Mouse (Mus musculus): ENCODE measurements around the gene Sbp. TPM values are rescaled to one million over a fixed set of nuclear protein-coding genes. Genes with fewer than 3 reads are reported as not detected.

The Sbp gene
- total and polyA plus RNA-seq, 3 experiments, result not detected

- intact Hi-C loops (cut with DNase I), result no loop called here
- Histone ChIP-seq H3K36me3 (ENCODE audit: control insufficient read depth, insufficient read depth, low read length) (no peaks in the 10 kb centered on the region), H3K79me2 (replicated peaks; ENCODE audit: control insufficient read depth, insufficient read depth, low read length) (no peaks in the 10 kb centered on the region), H3K4me3 (no peak within 1 kb of the TSS), H3K27ac (no peak within 1 kb of the TSS), H3K27me3 (ENCODE audit: control insufficient read depth, insufficient read depth, low read length) (no peaks in the 10 kb centered on the region), H3K4me1 (ENCODE audit: control insufficient read depth, insufficient read depth, low read length) (no peaks in the 10 kb centered on the region), H3K9ac (ENCODE audit: low read depth, low read length) (no peak within 1 kb of the TSS)
- TF ChIP-seq POLR2A (IDR thresholded peaks at IDR 0.05; ENCODE audit: insufficient read depth, low read depth, low read length), result no peak
- TF ChIP-seq EP300 (IDR thresholded peaks at IDR 0.05; ENCODE audit: insufficient read depth, low read depth, low read length), result no peak
- TF ChIP-seq CTCF (IDR thresholded peaks at IDR 0.05), result no peak
- WGBS, result 72% methylated on average over 10 of the region's 10 CpGs
- DNase-seq, result peak in 1 of 2 experiments; percentile 13
Observed at GRCm38 (mm10) chr17:23980297-23980909, 38.9 kb downstream of the Sbp start, which contains the start of gene Prss30. Gene Prss30 (minus strand): TSS chr17:23980566.

GRCm38 (mm10) chr17:23982912-23983311 is 41.4 kb downstream of the Sbp start:
- intact Hi-C loops (cut with DNase I), result no loop called here
- TF ChIP-seq POLR2A (IDR thresholded peaks at IDR 0.05; ENCODE audit: insufficient read depth, low read depth, low read length), result no peak
- TF ChIP-seq CTCF (IDR thresholded peaks at IDR 0.05), result no peak
- no peak for TF ChIP-seq EP300 (IDR thresholded peaks at IDR 0.05; ENCODE audit: insufficient read depth, low read depth, low read length)
- no peaks in the 10 kb centered on the region for H3K79me2 ChIP-seq (replicated peaks; ENCODE audit: control insufficient read depth, insufficient read depth, low read length)
- no peak overlapping the region for H3K4me3 ChIP-seq
- H3K36me3 ChIP-seq (ENCODE audit: control insufficient read depth, insufficient read depth, low read length), result no peaks in the 10 kb centered on the region
- no peaks in the 10 kb centered on the region for H3K4me1 ChIP-seq (ENCODE audit: control insufficient read depth, insufficient read depth, low read length)
- no peaks in the 10 kb centered on the region for H3K27me3 ChIP-seq (ENCODE audit: control insufficient read depth, insufficient read depth, low read length)
- no peak overlapping the region for H3K9ac ChIP-seq (ENCODE audit: low read depth, low read length)
- 55% methylated on average over 4 of the region's 4 CpGs for WGBS
- DNase-seq, result no peak
- no peak overlapping the region for H3K27ac ChIP-seq

- 76% methylated on average over 1 of the region's 1 CpGs for WGBS
- no peaks in the 10 kb centered on the region for H3K36me3 ChIP-seq (ENCODE audit: control insufficient read depth, insufficient read depth, low read length)
Observed at GRCm38 (mm10) chr17:23984989-23985388, 43.5 kb downstream of the Sbp start.

DNA sequence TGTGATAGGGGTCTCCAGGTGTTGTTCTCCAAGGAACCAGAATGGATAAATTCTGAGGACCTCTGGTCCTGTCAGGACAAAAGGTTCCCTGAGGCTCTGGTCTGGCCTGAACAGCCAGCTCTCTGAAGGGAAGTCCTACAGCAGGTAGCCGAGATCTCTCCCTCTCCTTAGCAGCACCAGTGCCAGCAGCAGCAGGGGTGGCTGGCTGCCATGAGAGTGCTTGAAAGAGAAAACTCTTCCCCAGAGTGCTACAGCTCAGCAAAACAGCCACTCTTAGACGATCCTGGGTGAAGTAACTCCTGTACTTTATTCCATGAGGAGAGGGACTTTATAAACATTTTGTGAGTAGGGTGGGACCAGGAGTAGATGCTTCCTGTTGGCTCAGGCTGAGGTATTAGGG is 48.3 kb downstream of the Sbp start:
- H3K27ac ChIP-seq, result no peak overlapping the region
- DNase-seq, result no peak
- H3K36me3 ChIP-seq (ENCODE audit: control insufficient read depth, insufficient read depth, low read length), result no peaks in the 10 kb centered on the region
- no peaks in the 10 kb centered on the region for H3K79me2 ChIP-seq (replicated peaks; ENCODE audit: control insufficient read depth, insufficient read depth, low read length)
- TF ChIP-seq EP300 (IDR thresholded peaks at IDR 0.05; ENCODE audit: insufficient read depth, low read depth, low read length) (no peak), CTCF (IDR thresholded peaks at IDR 0.05) (no peak)
- H3K4me3 ChIP-seq, result no peak overlapping the region
- H3K9ac ChIP-seq (ENCODE audit: low read depth, low read length), result no peak overlapping the region
- intact Hi-C loops (cut with DNase I), result no loop called here
- no peaks in the 10 kb centered on the region for H3K27me3 ChIP-seq (ENCODE audit: control insufficient read depth, insufficient read depth, low read length)
- WGBS, result 29% methylated on average over 2 of the region's 2 CpGs
- no peaks in the 10 kb centered on the region for H3K4me1 ChIP-seq (ENCODE audit: control insufficient read depth, insufficient read depth, low read length)

More at GRCm38 (mm10) chr17:23984989-23985388, 43.5 kb downstream of the Sbp start:
- no peak overlapping the region for H3K9ac ChIP-seq (ENCODE audit: low read depth, low read length)
- TF ChIP-seq EP300 (IDR thresholded peaks at IDR 0.05; ENCODE audit: insufficient read depth, low read depth, low read length), result no peak
- no peak for TF ChIP-seq POLR2A (IDR thresholded peaks at IDR 0.05; ENCODE audit: insufficient read depth, low read depth, low read length)
- no peak for TF ChIP-seq CTCF (IDR thresholded peaks at IDR 0.05)
- no peak overlapping the region for H3K4me3 ChIP-seq
- no peak for DNase-seq
- no peaks in the 10 kb centered on the region for H3K4me1 ChIP-seq (ENCODE audit: control insufficient read depth, insufficient read depth, low read length)
- H3K27me3 ChIP-seq (ENCODE audit: control insufficient read depth, insufficient read depth, low read length), result no peaks in the 10 kb centered on the region
- H3K79me2 ChIP-seq (replicated peaks; ENCODE audit: control insufficient read depth, insufficient read depth, low read length), result no peaks in the 10 kb centered on the region
- H3K27ac ChIP-seq, result no peak overlapping the region
- intact Hi-C loops (cut with DNase I), result no loop called here

- Histone ChIP-seq H3K79me2 (replicated peaks; ENCODE audit: control insufficient read depth, insufficient read depth, low read length) (no peaks in the 10 kb centered on the region), H3K27me3 (ENCODE audit: control insufficient read depth, insufficient read depth, low read length) (no peaks in the 10 kb centered on the region), H3K36me3 (ENCODE audit: control insufficient read depth, insufficient read depth, low read length) (no peaks in the 10 kb centered on the region), H3K9ac (ENCODE audit: low read depth, low read length) (no peak overlapping the region), H3K4me1 (ENCODE audit: control insufficient read depth, insufficient read depth, low read length) (no peaks in the 10 kb centered on the region), H3K4me3 (no peak overlapping the region), H3K27ac (no peak overlapping the region)
- no peak for DNase-seq
- TF ChIP-seq POLR2A (IDR thresholded peaks at IDR 0.05; ENCODE audit: insufficient read depth, low read depth, low read length), result no peak
- TF ChIP-seq EP300 (IDR thresholded peaks at IDR 0.05; ENCODE audit: insufficient read depth, low read depth, low read length), result no peak
- WGBS, result 74% methylated on average over 9 of the region's 9 CpGs
- intact Hi-C loops (cut with DNase I), result no loop called here
Observed at GRCm38 (mm10) chr17:23992789-23993553, 51.5 kb downstream of the Sbp start.
